Mouse (Mus musculus) granulocyte monocyte progenitor cell, adult 5-6 weeks (primary cell): ENCODE data around the gene Eme2. TPM values are rescaled to one million over a fixed set of nuclear protein-coding genes. Genes with fewer than 3 reads are reported as not detected.
"Not testable (repeated sequence)": the region's sequence is repeated elsewhere in the genome, so short reads cannot be mapped to it uniquely, and the experiment has no call there.

ENCODE experiments used
- ATAC-seq: replicated peaks from 2 replicates; pipeline ENCODE4 v1.8.0; 2016; ENCODE audit warnings: mild to moderate bottlenecking, moderate TSS enrichment, inconsistent platforms; ENCODE audit not compliant: poor library complexity, severe bottlenecking
- total RNA-seq, 2 experiments: library from RNA; stranded (forward) in 1 of 2; stranded (reverse) in 1 of 2; fragments of 200-712, 200-1000 nt in 1 of 2; fragments of >200 nt in 1 of 2; fragmentation: Nextera tagmentation in 1 of 2; gene quantifications; 2 replicates each; pipeline ENCODE4 v1.2.3; 2014 to 2017

The Eme2 gene
- 8.9 and 15.1 TPM in 2 replicates for total RNA-seq (2014; fragmentation: Nextera tagmentation)
- total RNA-seq (2017) = 12.5 and 14.9 TPM in 2 replicates

- ATAC-seq = peak; percentile 69
Observed at GRCm38 (mm10) chr17:24894995-24895547, at the start of gene Eme2, which contains the start of gene Mrps34. TSS of gene Eme2 (minus strand) at chr17:24895087. TSS of gene Mrps34 (plus strand) at chr17:24895116.

GRCm38 (mm10) chr17:24943589-24943988 is 48.7 kb upstream of the Eme2 start:
- ATAC-seq = not testable (repeated sequence)

GRCm38 (mm10) chr17:24943036-24943435 is 48.1 kb upstream of the Eme2 start:
- no peak for ATAC-seq

- ATAC-seq = peak; percentile 65; the same call in 1 of the 2 replicates
Observed at GRCm38 (mm10) chr17:24942453-24942852, 47.6 kb upstream of the Eme2 start.

GRCm38 (mm10) chr17:24937266-24937665 is 42.4 kb upstream of the Eme2 start:
- ATAC-seq = no peak

GRCm38 (mm10) chr17:24936259-24937237 is 41.7 kb upstream of the Eme2 start, which contains the start of gene Mapk8ip3:
TSS of gene Mapk8ip3 (minus strand) at chr17:24936977.
- peak; percentile 92 for ATAC-seq

- ATAC-seq = peak; percentile 15
Observed at GRCm38 (mm10) chr17:24935666-24936065, 40.8 kb upstream of the Eme2 start.

GRCm38 (mm10) chr17:24934926-24935325 is 40.0 kb upstream of the Eme2 start:
- ATAC-seq = no peak

- ATAC-seq = no peak
Observed at GRCm38 (mm10) chr17:24933163-24933562, 38.3 kb upstream of the Eme2 start.

- no peak for ATAC-seq
Observed at GRCm38 (mm10) chr17:24932431-24932830, 37.5 kb upstream of the Eme2 start.

- no peak for ATAC-seq
Observed at GRCm38 (mm10) chr17:24929506-24929905, 34.6 kb upstream of the Eme2 start.

- no peak for ATAC-seq
Observed at GRCm38 (mm10) chr17:24923246-24923645, 28.4 kb upstream of the Eme2 start.

GRCm38 (mm10) chr17:24913984-24914383 is 19.1 kb upstream of the Eme2 start:
- no peak for ATAC-seq

- ATAC-seq = no peak
Observed at GRCm38 (mm10) chr17:24907591-24907990, 12.7 kb upstream of the Eme2 start.

- ATAC-seq = no peak
Observed at GRCm38 (mm10) chr17:24903767-24904166, 8.9 kb upstream of the Eme2 start.

GRCm38 (mm10) chr17:24902671-24903474 is 8.0 kb upstream of the Eme2 start:
- peak; percentile 43 for ATAC-seq

- no peak for ATAC-seq
Observed at GRCm38 (mm10) chr17:24902124-24902523, 7.2 kb upstream of the Eme2 start.

- no peak for ATAC-seq
Observed at GRCm38 (mm10) chr17:24900014-24900413, 5.1 kb upstream of the Eme2 start.

- no peak for ATAC-seq
Observed at GRCm38 (mm10) chr17:24899153-24899552, 4.3 kb upstream of the Eme2 start.

- no peak for ATAC-seq
Observed at GRCm38 (mm10) chr17:24898041-24898854, 3.4 kb upstream of the Eme2 start.
